Mouse (Mus musculus) layer of hippocampus, adult 9-10 months (tissue): ENCODE results near the gene Mfsd10.
"Not testable (repeated sequence)": the region's sequence is repeated elsewhere in the genome, so short reads cannot be mapped to it uniquely, and the experiment has no call there.

ENCODE experiments used
- DNase-seq: peaks from one replicate; pipeline ENCODE4 v3.0.0; 2022; ENCODE audit warnings: low spot score

Gene Mfsd10

DNA sequence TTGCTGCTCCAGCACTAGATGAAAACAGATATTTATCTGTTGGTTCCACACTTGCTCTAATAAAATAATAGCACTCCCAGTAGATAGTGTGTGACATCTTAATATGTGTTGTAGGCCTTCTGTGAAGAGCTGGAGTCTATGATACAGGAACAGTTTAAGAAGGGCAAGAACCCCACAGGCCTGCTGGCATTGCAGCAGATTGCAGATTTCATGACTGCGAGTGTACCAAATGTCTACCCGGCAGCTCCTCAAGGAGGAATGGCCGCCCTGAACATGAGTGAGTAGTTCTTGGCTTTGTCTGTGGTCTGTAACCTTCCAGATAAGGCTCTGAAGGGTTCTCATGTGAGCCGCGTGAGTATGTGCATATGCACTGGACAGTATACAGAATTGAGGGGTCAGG lies 32.4 kb downstream of the Mfsd10 start:
- no peak for DNase-seq

DNA sequence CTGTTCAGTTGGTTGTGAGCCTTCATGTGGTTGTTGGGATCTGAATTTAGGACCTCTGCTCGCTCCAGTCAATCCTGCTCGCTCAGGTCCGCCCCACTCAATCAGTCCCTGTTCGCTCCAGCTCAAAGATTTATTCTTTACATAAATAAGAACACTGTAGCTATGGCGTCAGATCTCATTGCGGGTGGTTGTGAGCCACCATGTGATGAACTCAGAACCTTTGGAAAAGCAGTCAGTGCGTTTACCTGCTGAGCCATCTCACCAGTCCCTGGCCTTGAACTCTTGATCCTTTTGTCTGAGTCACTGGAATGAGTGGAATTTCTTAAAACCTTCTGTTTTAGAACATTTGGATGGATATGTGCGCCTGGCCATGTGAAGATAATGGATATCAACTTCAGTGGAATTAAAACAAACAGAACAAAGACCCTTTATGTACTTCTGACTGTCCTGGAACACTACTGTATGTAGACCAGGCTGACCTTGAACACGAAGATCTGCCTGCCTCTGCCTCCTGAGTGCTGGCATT lies 43.7 kb downstream of the Mfsd10 start:
- no peak for DNase-seq

DNA sequence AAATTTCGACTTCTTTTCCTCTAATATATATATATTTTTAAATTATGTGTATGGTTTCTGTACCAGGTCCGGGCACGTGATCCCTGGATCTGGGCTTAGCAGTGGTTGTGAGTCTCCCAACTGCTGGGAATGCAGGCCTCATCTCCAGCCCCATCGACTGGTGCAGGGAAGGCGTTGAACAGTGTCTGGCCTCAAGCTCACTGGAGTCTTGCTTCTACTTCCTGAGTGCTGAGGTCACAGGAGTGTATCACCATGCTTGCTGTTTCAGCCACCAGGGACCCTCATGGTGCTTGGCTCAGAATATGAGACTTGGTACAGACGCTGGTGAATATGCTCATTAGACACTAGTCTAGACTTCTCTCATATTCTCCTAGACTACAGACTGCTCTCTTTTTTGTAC lies 44.3 kb downstream of the Mfsd10 start:
- no peak for DNase-seq

DNA sequence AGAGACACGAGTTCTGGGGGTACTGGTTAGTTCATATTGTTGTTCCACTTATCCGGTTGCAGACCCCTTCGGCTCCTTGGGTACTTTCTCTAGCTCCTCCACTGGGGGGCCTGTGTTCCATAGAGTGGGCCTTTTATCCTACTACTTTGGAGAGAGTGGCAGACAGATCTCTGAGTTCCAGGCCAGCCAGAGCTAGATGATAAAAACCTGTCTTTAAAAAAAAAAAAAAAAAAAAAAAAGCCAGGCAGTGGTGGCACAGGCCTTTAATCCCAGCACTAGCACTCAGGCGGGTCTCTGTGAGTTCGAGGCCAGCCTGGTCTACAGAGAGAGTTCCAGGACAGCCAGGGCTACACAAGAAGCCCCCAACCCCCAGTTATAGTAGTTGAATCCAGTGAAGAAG lies 44.8 kb downstream of the Mfsd10 start:
- not testable (repeated sequence) for DNase-seq

DNA sequence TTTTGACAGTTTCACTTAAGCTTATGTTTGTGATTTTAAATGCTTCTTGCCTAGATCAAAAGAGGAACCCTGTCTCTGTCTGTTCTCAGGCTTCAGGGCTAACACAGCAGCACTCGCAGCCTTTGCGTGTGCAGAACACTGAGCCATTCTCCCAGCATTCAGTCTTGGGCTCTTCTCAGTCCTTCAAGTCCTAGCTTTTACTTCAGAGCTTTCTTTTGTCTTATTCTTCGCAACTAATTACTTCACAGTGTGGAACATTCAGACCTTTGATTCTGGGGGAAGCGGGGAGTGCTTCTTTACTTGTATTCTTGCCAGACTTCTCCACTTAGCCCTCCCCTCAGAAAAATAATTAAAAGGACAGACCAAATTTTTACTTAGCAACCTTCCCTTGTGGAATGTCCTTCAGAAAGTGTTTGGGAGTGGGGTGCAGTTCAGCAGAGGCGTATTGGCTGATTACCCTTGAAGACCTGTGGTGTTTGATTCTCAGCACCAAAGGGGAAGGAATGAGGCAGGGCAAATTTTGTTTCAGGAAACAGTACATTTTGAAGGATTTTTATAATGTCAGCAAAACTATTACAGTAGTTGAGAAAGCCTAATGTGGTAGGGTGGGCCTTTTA lies 45.5 kb downstream of the Mfsd10 start:
- DNase-seq, result no peak

DNA sequence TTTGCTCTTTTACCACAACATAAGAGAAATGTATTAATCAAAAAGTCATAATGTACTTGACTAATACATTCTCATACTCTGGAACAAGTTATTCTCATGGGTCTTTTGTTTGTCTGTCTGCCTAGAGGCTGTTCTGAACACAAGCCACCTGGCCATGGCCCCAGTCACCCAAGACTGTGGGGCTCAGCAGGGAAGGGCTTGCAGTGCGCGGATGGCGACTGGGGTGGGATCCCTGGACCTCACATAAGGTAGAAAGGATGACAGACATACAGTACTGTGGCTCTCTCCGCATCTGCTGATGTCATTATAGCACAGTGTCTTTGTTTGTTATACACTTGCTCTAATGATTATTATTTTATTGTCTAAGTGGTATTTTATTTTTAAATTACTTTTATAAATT lies 46.3 kb downstream of the Mfsd10 start:
- no peak for DNase-seq

DNA sequence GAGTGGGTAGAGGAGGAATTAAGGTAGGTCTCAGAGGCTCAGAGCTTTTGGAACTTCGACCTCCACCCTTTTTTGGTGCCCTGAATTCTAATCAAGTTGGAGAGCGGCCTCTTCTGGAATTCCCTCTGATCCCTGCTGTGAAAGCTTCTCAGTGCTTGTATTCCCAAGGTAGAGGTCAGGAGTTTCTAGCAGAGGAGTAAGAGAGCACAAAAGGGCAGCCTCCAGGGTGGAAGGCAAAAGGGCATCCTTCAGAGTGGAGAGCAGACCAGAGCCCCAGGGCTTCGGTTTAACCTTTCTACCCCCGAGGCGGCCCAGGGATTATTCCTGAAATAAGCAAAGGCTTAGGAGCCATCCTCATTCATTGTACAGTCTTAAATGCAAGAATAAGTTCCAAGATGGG lies 47.0 kb downstream of the Mfsd10 start:
- DNase-seq, result no peak

DNA sequence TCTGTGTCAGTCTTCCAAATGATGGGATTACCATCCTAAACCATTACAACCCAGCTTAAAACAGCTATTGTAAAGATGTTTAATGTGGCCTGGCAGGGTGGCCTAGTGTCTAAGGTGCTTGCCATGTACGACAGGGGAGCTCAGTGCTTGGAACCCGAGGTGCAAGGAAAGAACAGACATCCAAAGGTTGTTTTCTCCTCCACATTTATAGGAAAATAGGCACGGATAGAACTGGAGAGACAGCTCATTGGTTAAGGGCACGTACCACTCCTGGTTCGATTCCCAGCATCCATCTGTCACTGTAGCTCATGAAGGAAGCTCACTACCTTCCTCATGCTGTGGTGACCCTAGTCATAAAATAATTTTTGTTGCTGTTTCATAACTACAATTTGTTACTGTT lies 49.1 kb downstream of the Mfsd10 start:
- DNase-seq, result no peak

DNA sequence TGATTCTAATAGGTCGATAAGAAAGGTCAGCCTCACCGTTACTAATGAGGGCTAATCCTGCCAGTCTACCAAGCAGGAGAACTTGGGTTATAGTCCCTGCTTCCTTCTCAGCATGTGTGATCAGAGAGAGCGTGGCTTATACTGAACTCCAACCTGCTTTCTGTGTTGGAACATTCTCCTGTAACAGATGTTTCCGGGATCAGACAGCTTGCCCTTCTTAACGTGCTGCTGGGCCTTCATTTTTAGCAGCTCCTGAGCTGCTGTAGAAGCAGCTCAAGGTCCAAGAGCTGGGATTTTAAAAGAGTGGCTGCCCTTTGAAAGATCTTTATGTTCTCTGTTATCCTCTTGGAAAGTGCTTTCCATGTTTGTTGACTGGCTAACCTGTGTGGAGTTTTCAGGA lies 51.8 kb downstream of the Mfsd10 start:
- DNase-seq, result no peak
